Mouse (Mus musculus) heart, embryonic 13.5 days (tissue): ENCODE data around the gene Nhsl2. TPM values are rescaled to one million over a fixed set of nuclear protein-coding genes. Genes with fewer than 3 reads are reported as not detected.

ENCODE experiments used
- ATAC-seq: fragments of 200-750 bp; cut with Nextera tagmentation; 2 replicates; pipeline ENCODE4 v1.8.0; 2017; ENCODE audit warnings: moderate TSS enrichment; ENCODE audit not compliant: insufficient number of reproducible peaks, low FRiP score, low TSS enrichment; ENCODE audit errors: extremely low read depth
- H3K27ac ChIP-seq: fragments of 300-500 bp; sonication (generic); replicated peaks from 2 replicates; pipeline ENCODE4 v1.5.1; 2015; ENCODE audit warnings: moderate library complexity, mild to moderate bottlenecking, inconsistent platforms
- H3K27me3 ChIP-seq: fragments of 300-500 bp; sonication (generic); replicated peaks from 2 replicates; pipeline ENCODE4 v1.6.1; 2015; ENCODE audit warnings: mild to moderate bottlenecking, inconsistent platforms
- H3K36me3 ChIP-seq: fragments of 300-500 bp; sonication (generic); 2 replicates; pipeline ENCODE4 v1.6.1; 2015; ENCODE audit warnings: mild to moderate bottlenecking, inconsistent platforms
- H3K4me1 ChIP-seq: fragments of 300-500 bp; sonication (generic); 2 replicates; pipeline ENCODE4 v1.6.1; 2015; ENCODE audit warnings: inconsistent platforms
- H3K4me2 ChIP-seq: fragments of 300-500 bp; sonication (generic); 2 replicates; pipeline ENCODE4 v1.6.1; 2015; ENCODE audit warnings: inconsistent platforms, mild to moderate bottlenecking, moderate library complexity
- H3K4me3 ChIP-seq: fragments of 300-500 bp; sonication (generic); 2 replicates; pipeline ENCODE4 v1.5.1; 2015; ENCODE audit warnings: moderate library complexity, mild to moderate bottlenecking, inconsistent platforms
- H3K9ac ChIP-seq: fragments of 300-500 bp; sonication (generic); 2 replicates; pipeline ENCODE4 v1.6.1; 2015; ENCODE audit warnings: inconsistent platforms, mild to moderate bottlenecking, moderate library complexity
- H3K9me3 ChIP-seq: fragments of 300-500 bp; sonication (generic); 2 replicates; pipeline ENCODE4 v1.6.1; 2016; ENCODE audit warnings: inconsistent platforms
- WGBS: fragments of 180-500 bp; shearing (Covaris S2); methylation state at CpG from one replicate; pipeline ENCODE4 v1.1.7; 2015; ENCODE audit warnings: mixed read lengths; 5-methylcytosine and 5-hydroxymethylcytosine counted together
- polyA plus RNA-seq: library from polyadenylated mRNA; unstranded; fragments of >200 nt; fragmentation: Nextera tagmentation; extraction: Ambion mirVana; gene quantifications from 2 replicates; pipeline ENCODE4 v1.2.1, GENCODE M21; 2015

The Nhsl2 gene
- polyA plus RNA-seq, 1 experiment from 2014 or later, result 11.1 TPM

- Histone ChIP-seq H3K4me2 (peak within 1 kb of the TSS; percentile 74), H3K9me3 (no peaks in the 10 kb centered on the region), H3K27ac (peak within 1 kb of the TSS; percentile 86), H3K4me3 (peak within 1 kb of the TSS; percentile 58), H3K4me1 (peaks cover 16% of the 10 kb centered on the region), H3K36me3 (peaks cover 14% of the 10 kb centered on the region; the same call in 1 of the 2 replicates), H3K9ac (peak within 1 kb of the TSS; percentile 80), H3K27me3 (peaks cover 37% of the 10 kb centered on the region)
- ATAC-seq, result peak; percentile 76; the same call in 1 of the 2 replicates
- WGBS, result 9% methylated on average over 60 of the region's 61 CpGs
These were observed 221.6 kb downstream of the Nhsl2 start, which contains the start of gene Rtl5 for GRCm38 (mm10) chrX:102070591-102071471. Rtl5 (minus strand) TSS chrX:102071304.

GRCm38 (mm10) chrX:102071517-102071916, 222.3 kb downstream of the Nhsl2 start:
- ATAC-seq, result no peak
- peak overlapping the region; percentile 86 for H3K27ac ChIP-seq
- no peaks in the 10 kb centered on the region for H3K9me3 ChIP-seq
- WGBS, result 19% methylated on average over 2 of the region's 2 CpGs
- peak overlapping the region; percentile 74 for H3K4me2 ChIP-seq
- H3K9ac ChIP-seq, result peak overlapping the region; percentile 80
- H3K4me3 ChIP-seq, result peak overlapping the region; percentile 58
- H3K36me3 ChIP-seq, result peaks cover 14% of the 10 kb centered on the region; the same call in 1 of the 2 replicates
- peaks cover 37% of the 10 kb centered on the region for H3K27me3 ChIP-seq
- H3K4me1 ChIP-seq, result peaks cover 14% of the 10 kb centered on the region

DNA sequence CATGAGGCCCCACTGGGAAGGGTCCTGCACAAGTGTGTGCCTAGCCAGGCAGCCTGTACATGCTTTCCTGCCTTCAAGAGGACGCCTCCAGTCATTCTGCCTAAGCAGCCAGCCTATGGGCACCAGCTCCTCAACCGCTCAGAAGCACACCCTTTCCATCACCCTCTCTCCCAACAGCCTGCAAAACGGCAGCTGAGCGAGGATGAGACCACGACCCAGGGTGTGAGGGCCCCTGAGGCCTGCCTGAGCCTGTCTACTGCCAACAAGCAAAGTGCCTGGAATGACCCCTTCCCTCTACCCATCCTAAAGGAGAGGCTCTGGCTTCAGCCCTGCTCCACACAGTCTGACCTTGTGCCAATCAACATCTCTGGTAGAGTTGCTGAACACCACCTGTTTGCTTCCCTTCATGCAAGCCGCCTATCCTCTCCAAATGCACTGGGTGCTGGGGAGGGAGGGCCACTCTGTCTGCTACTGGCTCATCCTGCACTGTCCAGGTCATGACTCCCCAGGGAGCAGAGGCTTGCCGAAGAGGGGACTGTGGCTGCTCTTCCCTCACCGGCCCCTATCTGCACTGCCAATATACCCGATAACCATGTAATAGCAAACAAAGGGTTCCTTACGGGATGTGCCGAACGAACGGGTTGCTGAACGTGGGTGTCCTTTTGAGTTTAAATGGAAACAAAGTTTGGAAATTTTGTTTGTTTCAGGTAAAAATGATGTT, 224.6 kb downstream of the Nhsl2 start:
- 83% methylated on average over 14 of the region's 14 CpGs for WGBS
- H3K4me2 ChIP-seq, result no peak overlapping the region
- no peak for ATAC-seq
- H3K9ac ChIP-seq, result no peak overlapping the region
- H3K36me3 ChIP-seq, result peaks cover 26% of the 10 kb centered on the region
- H3K4me3 ChIP-seq, result no peak overlapping the region
- peaks cover 31% of the 10 kb centered on the region for H3K27me3 ChIP-seq
- no peak overlapping the region for H3K27ac ChIP-seq
- no peaks in the 10 kb centered on the region for H3K9me3 ChIP-seq
- peaks cover 14% of the 10 kb centered on the region for H3K4me1 ChIP-seq

DNA sequence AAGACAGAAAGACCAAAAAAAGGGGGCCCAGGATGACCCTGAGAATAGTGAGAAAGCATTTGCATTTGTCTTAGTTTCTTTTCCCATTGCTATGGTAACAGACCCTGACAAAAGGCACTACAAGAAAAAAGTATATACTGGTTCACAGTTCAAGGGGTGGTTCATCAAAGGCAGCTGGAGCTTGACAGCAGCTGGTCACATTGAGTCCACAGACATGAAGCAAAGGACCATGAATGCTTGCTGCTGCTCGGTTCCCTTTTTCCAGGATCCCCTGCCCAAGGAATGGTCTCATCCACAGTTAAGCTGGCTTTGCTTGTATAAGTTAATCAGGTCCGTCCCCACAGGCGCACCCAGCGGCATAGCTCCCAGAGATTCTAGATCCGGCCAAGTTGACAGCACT, 225.2 kb downstream of the Nhsl2 start:
- ATAC-seq, result no peak
- Histone ChIP-seq H3K9me3 (no peaks in the 10 kb centered on the region), H3K4me2 (no peak overlapping the region), H3K27me3 (peaks cover 26% of the 10 kb centered on the region), H3K9ac (no peak overlapping the region), H3K27ac (no peak overlapping the region), H3K36me3 (peaks cover 33% of the 10 kb centered on the region), H3K4me3 (no peak overlapping the region), H3K4me1 (peaks cover 14% of the 10 kb centered on the region)
- 76% methylated on average over 5 of the region's 5 CpGs for WGBS

GRCm38 (mm10) chrX:102075158-102075557, 226.0 kb downstream of the Nhsl2 start:
- Histone ChIP-seq H3K9ac (no peak overlapping the region), H3K27ac (no peak overlapping the region), H3K27me3 (peaks cover 26% of the 10 kb centered on the region), H3K36me3 (peaks cover 38% of the 10 kb centered on the region), H3K4me1 (peaks cover 7% of the 10 kb centered on the region), H3K4me3 (no peak overlapping the region), H3K4me2 (no peak overlapping the region), H3K9me3 (no peaks in the 10 kb centered on the region)
- 73% methylated on average over 4 of the region's 4 CpGs for WGBS
- no peak for ATAC-seq

GRCm38 (mm10) chrX:102076886-102077765, 227.9 kb downstream of the Nhsl2 start:
- Histone ChIP-seq H3K9ac (no peak overlapping the region), H3K27ac (no peak overlapping the region), H3K36me3 (peaks cover 44% of the 10 kb centered on the region), H3K9me3 (no peaks in the 10 kb centered on the region), H3K27me3 (peaks cover 20% of the 10 kb centered on the region), H3K4me1 (no peaks in the 10 kb centered on the region), H3K4me3 (no peak overlapping the region), H3K4me2 (no peak overlapping the region)
- 75% methylated on average over 7 of the region's 7 CpGs for WGBS
- ATAC-seq, result no peak

DNA sequence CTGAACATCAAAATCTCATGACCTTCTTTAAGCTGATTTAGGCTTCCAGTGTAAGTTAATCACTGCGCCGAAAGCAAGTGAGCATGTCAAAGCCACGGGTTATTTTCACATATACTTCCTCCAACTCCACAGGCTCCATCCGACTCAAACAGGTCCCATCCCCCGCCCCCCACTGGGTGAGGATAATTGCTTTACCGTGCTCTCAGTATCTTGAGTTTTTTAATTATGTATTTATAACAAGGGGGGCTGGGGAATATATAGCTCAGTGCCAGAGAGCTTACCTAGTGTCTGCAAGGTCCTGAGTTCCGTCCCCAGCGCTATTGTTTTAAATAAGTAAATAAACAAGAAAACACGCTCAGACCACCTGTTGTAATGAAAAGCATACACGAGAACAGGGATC, 231.9 kb downstream of the Nhsl2 start:
- Histone ChIP-seq H3K4me2 (no peak overlapping the region), H3K9me3 (no peaks in the 10 kb centered on the region), H3K4me1 (no peaks in the 10 kb centered on the region), H3K36me3 (peaks cover 50% of the 10 kb centered on the region), H3K27ac (no peak overlapping the region), H3K27me3 (peaks cover 11% of the 10 kb centered on the region; the same call in 1 of the 2 replicates), H3K4me3 (no peak overlapping the region), H3K9ac (no peak overlapping the region)
- ATAC-seq, result no peak
- WGBS, result 67% methylated on average over 10 of the region's 10 CpGs

GRCm38 (mm10) chrX:102081573-102082279, 232.5 kb downstream of the Nhsl2 start:
- Histone ChIP-seq H3K36me3 (peaks cover 50% of the 10 kb centered on the region), H3K4me2 (no peak overlapping the region), H3K27ac (no peak overlapping the region), H3K9me3 (no peaks in the 10 kb centered on the region), H3K9ac (no peak overlapping the region), H3K4me3 (no peak overlapping the region), H3K27me3 (peaks cover 11% of the 10 kb centered on the region; the same call in 1 of the 2 replicates), H3K4me1 (no peaks in the 10 kb centered on the region)
- 59% methylated on average over 7 of the region's 7 CpGs for WGBS
- ATAC-seq, result no peak

- no peak for ATAC-seq
- Histone ChIP-seq H3K9me3 (no peaks in the 10 kb centered on the region), H3K4me3 (no peak overlapping the region), H3K4me1 (no peaks in the 10 kb centered on the region), H3K27me3 (peaks cover 15% of the 10 kb centered on the region; the same call in 1 of the 2 replicates), H3K9ac (no peak overlapping the region), H3K4me2 (no peak overlapping the region), H3K27ac (no peak overlapping the region), H3K36me3 (peaks cover 49% of the 10 kb centered on the region)
- WGBS, result 59% methylated on average over 5 of the region's 5 CpGs
These were observed 233.2 kb downstream of the Nhsl2 start for GRCm38 (mm10) chrX:102082340-102082739.

DNA sequence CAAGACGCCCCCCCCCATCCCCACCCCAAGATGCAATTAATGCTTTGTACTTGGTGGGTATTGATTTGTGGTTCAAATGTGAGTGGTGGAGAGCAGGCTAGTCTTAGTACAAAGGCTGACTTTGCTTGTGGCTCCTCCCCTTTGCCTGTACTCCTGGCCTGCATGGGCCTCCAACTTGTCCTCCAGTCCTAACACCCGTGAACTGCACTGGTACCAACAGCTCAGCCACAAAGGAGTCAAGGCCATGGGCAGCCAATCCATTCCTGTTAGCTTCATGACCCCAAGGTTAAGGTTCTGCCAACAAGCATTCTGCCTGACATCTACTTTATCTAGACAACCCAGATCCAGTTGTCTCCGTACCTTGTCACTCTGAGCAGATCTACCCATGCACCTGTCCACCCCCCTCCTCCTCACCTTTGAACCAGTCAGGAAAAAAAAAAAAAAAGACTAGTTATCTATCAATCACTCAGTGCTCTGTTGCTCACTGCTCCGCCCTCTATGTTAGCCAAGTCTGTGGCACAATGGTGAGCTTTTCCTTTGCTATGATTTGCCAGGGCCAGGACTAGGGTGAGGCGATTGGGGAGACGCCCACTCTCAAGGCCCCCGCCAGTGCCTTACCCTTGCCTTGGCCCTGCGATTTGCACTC, 236.7 kb downstream of the Nhsl2 start:
- no peak overlapping the region for H3K9ac ChIP-seq
- no peaks in the 10 kb centered on the region for H3K4me1 ChIP-seq
- no peak for ATAC-seq
- 0 out of 2 replicates have a peak, but pooled peaks cover 15% of the 10 kb centered on the region for H3K27me3 ChIP-seq
- no peaks in the 10 kb centered on the region for H3K9me3 ChIP-seq
- no peak overlapping the region for H3K4me2 ChIP-seq
- 74% methylated on average over 8 of the region's 8 CpGs for WGBS
- H3K4me3 ChIP-seq, result no peak overlapping the region
- no peak overlapping the region for H3K27ac ChIP-seq
- H3K36me3 ChIP-seq, result peaks cover 18% of the 10 kb centered on the region
